Mouse (Mus musculus) gastrocnemius, adult 18-20 months (tissue): ENCODE measurements around the gene Btbd35f22. TPM values are rescaled to one million over a fixed set of nuclear protein-coding genes. Genes with fewer than 3 reads are reported as not detected.
"Not testable (repeated sequence)": the region's sequence is repeated elsewhere in the genome, so short reads cannot be mapped to it uniquely, and the experiment has no call there.

Experiments used
- DNase-seq: peaks from one replicate; pipeline ENCODE4 v3.0.0; 2021; ENCODE audit warnings: low spot score
- long read RNA-seq, 2 experiments: library from polyadenylated mRNA; stranded (forward); transcript quantifications; one replicate each; pipeline ENCODE4 v2.0.0; 2021
- total RNA-seq, 2 experiments: library from RNA; stranded (reverse); gene quantifications; 2 replicates each; pipeline ENCODE4 v1.2.3; 2021

The Btbd35f22 gene
- not detected for total RNA-seq
- long read RNA-seq, experiment 1 = 0 reads
- long read RNA-seq, experiment 2 = 0 reads

DNA sequence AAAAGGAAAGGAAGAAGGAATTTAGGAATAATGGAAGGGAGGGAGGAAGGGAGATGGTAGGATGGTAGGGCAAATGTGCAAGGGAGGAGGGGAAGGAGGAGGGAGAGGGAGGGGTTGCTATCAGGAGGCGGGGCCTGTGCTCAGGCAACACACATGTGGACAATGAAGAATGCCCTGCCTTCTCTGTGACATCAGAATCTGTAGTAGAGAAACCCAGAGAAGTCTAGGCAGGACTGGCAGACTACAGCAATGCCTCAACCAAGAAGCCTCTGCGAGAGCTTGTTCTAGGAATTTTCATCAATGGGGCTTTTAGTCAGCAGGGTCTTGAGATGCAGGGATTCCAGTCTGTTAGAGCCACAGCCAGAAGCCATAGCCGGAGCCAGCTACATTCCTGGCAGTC lies at the start of gene Btbd35f22:
Btbd35f22 (plus strand) TSS at position 301 of the 400 bp plus-strand sequence.
- DNase-seq = not testable (repeated sequence)

Other genes with a start within 250 kb of the Btbd35f22 start
- not detected for gene Gm21637, start 85.8 kb upstream of the Btbd35f22 start, total RNA-seq
- gene Btbd35f2, start 230.6 kb downstream of the Btbd35f22 start, total RNA-seq = not detected